Mouse (Mus musculus): ENCODE data around the gene Gm11756. TPM values are rescaled to one million over a fixed set of nuclear protein-coding genes. Genes with fewer than 3 reads are reported as not detected.

Gm11756 gene
- polyA plus RNA-seq (2012; rRNA removed): not detected in 2 replicates

DNA sequence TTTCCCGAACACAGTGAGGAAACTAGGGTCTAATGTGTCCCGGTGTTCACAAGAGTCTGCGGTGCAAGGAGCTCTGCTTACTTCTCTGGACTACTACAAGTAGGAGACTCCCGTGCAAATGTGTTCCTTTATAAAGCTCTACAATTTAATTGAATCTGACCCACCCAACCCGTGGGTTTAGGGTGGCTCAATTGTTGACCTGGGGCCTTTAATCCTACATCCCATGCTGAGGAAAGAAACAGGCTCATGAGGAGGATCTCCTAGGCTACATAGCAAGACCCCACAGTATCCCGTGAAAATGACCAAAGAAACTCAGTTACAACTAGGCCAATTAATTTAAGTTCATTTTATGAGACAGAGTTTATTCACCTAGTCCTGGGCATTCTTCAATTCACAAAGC lies at the start of gene Gm11756:
Gene Gm11756 (minus strand): TSS at position 101 of the 400 bp plus-strand sequence.

DNA sequence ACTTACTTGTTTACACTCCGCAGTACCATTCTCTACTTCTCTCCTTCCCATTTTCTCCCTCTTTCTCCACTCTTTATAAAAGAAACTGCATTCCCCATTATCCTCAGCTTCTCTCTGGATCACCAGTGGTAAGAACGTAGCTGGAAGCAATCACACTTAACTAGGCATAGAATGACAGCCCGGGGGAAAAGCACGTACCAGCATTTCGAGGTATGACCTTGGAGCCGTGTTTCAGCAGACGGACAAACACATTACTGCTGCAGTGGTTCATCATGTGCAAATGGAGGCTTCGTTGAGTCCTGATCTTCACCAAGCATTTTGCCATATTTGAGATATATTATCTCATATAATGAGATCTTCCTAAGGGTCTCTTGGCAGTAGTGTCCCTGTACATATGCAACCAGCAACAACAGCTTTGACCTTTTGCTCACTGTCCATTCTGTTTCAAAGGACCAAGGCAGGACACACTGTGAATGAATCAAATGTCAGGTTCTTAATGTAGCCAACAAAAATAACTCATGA lies 29.9 kb upstream of the Gm11756 start, which contains the start of gene 2310002L09Rik:
Gene 2310002L09Rik (minus strand): TSS at position 472 of the 522 bp plus-strand sequence.

DNA sequence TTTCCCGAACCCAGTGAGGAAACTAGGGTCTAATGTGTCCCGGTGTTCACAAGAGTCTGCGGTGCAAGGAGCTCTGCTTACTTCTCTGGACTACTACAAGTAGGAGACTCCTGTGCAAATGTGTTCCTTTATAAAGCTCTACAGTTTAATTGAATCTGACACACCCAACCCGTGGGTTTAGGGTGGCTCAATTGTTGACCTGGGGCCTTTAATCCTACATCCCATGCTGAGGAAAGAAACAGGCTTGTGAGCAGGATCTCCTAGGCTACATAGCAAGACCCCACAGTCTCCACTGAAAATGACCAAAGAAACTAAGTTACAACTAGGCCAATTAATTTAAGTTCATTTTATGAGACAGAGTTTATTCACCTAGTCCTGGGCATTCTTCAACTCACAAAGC lies 14.7 kb downstream of the Gm11756 start, which contains the start of gene Gm13871:
Gene Gm13871 (minus strand): TSS at position 101 of the 400 bp plus-strand sequence.

DNA sequence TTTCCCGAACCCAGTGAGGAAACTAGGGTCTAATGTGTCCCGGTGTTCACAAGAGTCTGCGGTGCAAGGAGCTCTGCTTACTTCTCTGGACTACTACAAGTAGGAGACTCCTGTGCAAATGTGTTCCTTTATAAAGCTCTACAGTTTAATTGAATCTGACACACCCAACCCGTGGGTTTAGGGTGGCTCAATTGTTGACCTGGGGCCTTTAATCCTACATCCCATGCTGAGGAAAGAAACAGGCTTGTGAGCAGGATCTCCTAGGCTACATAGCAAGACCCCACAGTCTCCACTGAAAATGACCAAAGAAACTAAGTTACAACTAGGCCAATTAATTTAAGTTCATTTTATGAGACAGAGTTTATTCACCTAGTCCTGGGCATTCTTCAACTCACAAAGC lies 29.5 kb downstream of the Gm11756 start, which contains the start of gene Gm11757:
Gene Gm11757 (minus strand): TSS at position 101 of the 400 bp plus-strand sequence.

DNA sequence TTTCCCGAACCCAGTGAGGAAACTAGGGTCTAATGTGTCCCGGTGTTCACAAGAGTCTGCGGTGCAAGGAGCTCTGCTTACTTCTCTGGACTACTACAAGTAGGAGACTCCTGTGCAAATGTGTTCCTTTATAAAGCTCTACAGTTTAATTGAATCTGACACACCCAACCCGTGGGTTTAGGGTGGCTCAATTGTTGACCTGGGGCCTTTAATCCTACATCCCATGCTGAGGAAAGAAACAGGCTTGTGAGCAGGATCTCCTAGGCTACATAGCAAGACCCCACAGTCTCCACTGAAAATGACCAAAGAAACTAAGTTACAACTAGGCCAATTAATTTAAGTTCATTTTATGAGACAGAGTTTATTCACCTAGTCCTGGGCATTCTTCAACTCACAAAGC lies 44.4 kb downstream of the Gm11756 start, which contains the start of gene Gm11758:
Gene Gm11758 (minus strand): TSS at position 101 of the 400 bp plus-strand sequence.

Other genes starting within 250 kb of the Gm11756 start
- gene Gm428, start 237.2 kb downstream of the Gm11756 start, polyA plus RNA-seq (2012; rRNA removed): not detected in 2 replicates
- 1.6 and 2.4 TPM in 2 replicates for gene Rasef, start 129.8 kb downstream of the Gm11756 start, polyA plus RNA-seq (2012; rRNA removed)
- gene Gm11758, start 44.5 kb downstream of the Gm11756 start, polyA plus RNA-seq (2012; rRNA removed): not detected in 2 replicates
- gene Gm11757, start 29.6 kb downstream of the Gm11756 start, polyA plus RNA-seq (2012; rRNA removed): not detected in 2 replicates
- not detected in 2 replicates for gene Gm13871, start 14.8 kb downstream of the Gm11756 start, polyA plus RNA-seq (2012; rRNA removed)
- gene 2310002L09Rik, start 30.1 kb upstream of the Gm11756 start, polyA plus RNA-seq (2012; rRNA removed): not detected in 2 replicates
- gene Frmd3, start 92.7 kb upstream of the Gm11756 start, polyA plus RNA-seq (2012; rRNA removed): 0.15 and 0.16 TPM in 2 replicates